Mouse (Mus musculus): Measurements from ENCODE around the gene Kctd21.

The Kctd21 gene

GRCm38 (mm10) chr7:97324342-97324741 is 7.8 kb upstream of the Kctd21 start:
- DNase-seq, result no peak

- DNase-seq, result no peak
These were observed 6.8 kb upstream of the Kctd21 start for GRCm38 (mm10) chr7:97325156-97325985.

GRCm38 (mm10) chr7:97327376-97327775 is 4.8 kb upstream of the Kctd21 start:
- DNase-seq, result no peak

- DNase-seq, result no peak
These were observed 3.1 kb upstream of the Kctd21 start for GRCm38 (mm10) chr7:97328891-97329588.

- DNase-seq, result no peak
These were observed 2.5 kb upstream of the Kctd21 start for GRCm38 (mm10) chr7:97329676-97330075.

GRCm38 (mm10) chr7:97330931-97331645 is 1.0 kb upstream of the Kctd21 start:
- no peak for DNase-seq

- no peak for DNase-seq
These were observed 527 bp downstream of the Kctd21 start for GRCm38 (mm10) chr7:97332667-97333041.

- DNase-seq, result no peak
These were observed 1.2 kb downstream of the Kctd21 start for GRCm38 (mm10) chr7:97333113-97333898.

- no peak for DNase-seq
These were observed 2.3 kb downstream of the Kctd21 start for GRCm38 (mm10) chr7:97334406-97334805.

- no peak for DNase-seq
These were observed 4.6 kb downstream of the Kctd21 start for GRCm38 (mm10) chr7:97336678-97337077.

- DNase-seq, result no peak
These were observed 6.5 kb downstream of the Kctd21 start for GRCm38 (mm10) chr7:97338593-97338992.

- DNase-seq, result no peak
These were observed 7.5 kb downstream of the Kctd21 start for GRCm38 (mm10) chr7:97339623-97340022.

- peak; percentile 19 for DNase-seq
These were observed 9.1 kb downstream of the Kctd21 start for GRCm38 (mm10) chr7:97340907-97341849.

- no peak for DNase-seq
These were observed 10.8 kb downstream of the Kctd21 start for GRCm38 (mm10) chr7:97342961-97343360.

- DNase-seq, result no peak
These were observed 12.5 kb downstream of the Kctd21 start for GRCm38 (mm10) chr7:97344655-97345054.

- DNase-seq, result no peak
These were observed 13.2 kb downstream of the Kctd21 start for GRCm38 (mm10) chr7:97345229-97345871.

- DNase-seq, result no peak
These were observed 14.1 kb downstream of the Kctd21 start for GRCm38 (mm10) chr7:97346111-97346821.

GRCm38 (mm10) chr7:97346822-97347166 is 14.7 kb downstream of the Kctd21 start:
- DNase-seq, result no peak

- DNase-seq, result no peak
These were observed 15.3 kb downstream of the Kctd21 start for GRCm38 (mm10) chr7:97347464-97347863.

GRCm38 (mm10) chr7:97348318-97348717 is 16.2 kb downstream of the Kctd21 start:
- no peak for DNase-seq

Measured in kidney, postnatal 14 days (tissue).